ENCODE assay signal across 9 mouse cellular contexts in the genomic region with DNA sequence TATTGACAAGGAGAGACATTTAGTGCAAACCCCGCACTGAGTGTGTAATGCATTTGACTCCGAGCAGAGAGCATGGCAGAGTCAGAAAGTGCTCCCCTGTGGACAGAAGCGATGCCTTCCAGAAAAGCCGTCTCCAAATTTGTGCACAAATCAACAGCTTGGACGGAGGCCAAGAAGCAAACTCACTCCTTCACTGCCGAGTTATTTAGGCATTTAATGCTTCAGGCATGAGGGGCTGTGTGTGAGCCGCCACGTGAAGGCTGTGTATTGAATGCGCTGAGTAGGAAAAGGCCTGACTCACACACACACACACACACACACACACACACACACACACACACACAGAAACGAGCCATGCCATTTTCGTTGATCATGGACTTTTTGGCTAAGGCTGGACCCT.
DNase-seq lines count a peak whose midpoint lies in the region; ATAC-seq and TF ChIP-seq lines count a peak whose summit lies in the region.
"Had no signal": no experiment of that assay in that cellular context is flagged by ENCODE, and none has a peak within 500 bp of the region (broad histone marks: within the 10 kb centered on the region; RNA-seq: fewer than 3 reads in every experiment).

No protein-coding gene starts in this region.

- H3K4me2 ChIP-seq in kidney, embryonic 14.5 days (replicated peaks; ENCODE audit: low read depth, low read length), result no peak overlapping the region
- H3K4me2 ChIP-seq in heart, embryonic 16.5 days (ENCODE audit: low read depth, low read length), result peak overlapping the region; percentile 2; the same call in 1 of the 2 replicates
- no peak overlapping the region for H3K4me2 ChIP-seq in lung, postnatal 0 days (replicated peaks; ENCODE audit: low read depth, low read length)
- H3K4me2 ChIP-seq in liver, embryonic 12.5 days, result no peak overlapping the region

- peaks cover 9% of the 10 kb centered on the region for H3K4me1 ChIP-seq in kidney, embryonic 14.5 days (ENCODE audit: control insufficient read depth, insufficient read depth, low read length)
- H3K4me1 ChIP-seq in heart, embryonic 16.5 days (ENCODE audit: control insufficient read depth, insufficient read depth, low read length), result peaks cover 19% of the 10 kb centered on the region
- H3K4me1 ChIP-seq in lung, postnatal 0 days (ENCODE audit: insufficient read depth, low read depth, low read length), result no peaks in the 10 kb centered on the region
- no peaks in the 10 kb centered on the region for H3K4me1 ChIP-seq in liver, embryonic 12.5 days

- no peak for ATAC-seq in kidney, embryonic 14.5 days (ENCODE audit: low FRiP score, low TSS enrichment)
- peak; percentile 49 for ATAC-seq in heart, embryonic 16.5 days (replicated peaks; ENCODE audit: extremely low read depth, insufficient read depth, low FRiP score)
- ATAC-seq in lung, postnatal 0 days, result no peak
- ATAC-seq in liver, embryonic 12.5 days, result no peak

- WGBS in kidney, embryonic 14.5 days, result 48% methylated on average over 11 of the region's 11 CpGs
- WGBS in heart, embryonic 16.5 days, result 13% methylated on average over 11 of the region's 11 CpGs
- WGBS in lung, postnatal 0 days, result 38% methylated on average over 11 of the region's 11 CpGs
- 67% methylated on average over 11 of the region's 11 CpGs for WGBS in liver, embryonic 12.5 days (ENCODE audit: insufficient replicate concordance)

- no peak overlapping the region for H3K4me3 ChIP-seq in kidney, embryonic 14.5 days (ENCODE audit: low read length)
- no peak overlapping the region for H3K4me3 ChIP-seq in heart, embryonic 16.5 days (ENCODE audit: low read length)
- no peak overlapping the region for H3K4me3 ChIP-seq in lung, postnatal 0 days (ENCODE audit: low read depth, low read length)
- H3K4me3 ChIP-seq in liver, embryonic 12.5 days, result no peak overlapping the region
- H3K4me3 ChIP-seq: erythroblast, embryonic 14.5 days had no signal

- H3K36me3 ChIP-seq in kidney, embryonic 14.5 days (ENCODE audit: control insufficient read depth, insufficient read depth, low read length), result no peaks in the 10 kb centered on the region
- no peaks in the 10 kb centered on the region for H3K36me3 ChIP-seq in heart, embryonic 16.5 days (ENCODE audit: control insufficient read depth, insufficient read depth)
- H3K36me3 ChIP-seq in lung, postnatal 0 days (ENCODE audit: insufficient read depth, low read length), result no peaks in the 10 kb centered on the region
- H3K36me3 ChIP-seq in liver, embryonic 12.5 days, result no peaks in the 10 kb centered on the region

- no peak for TF ChIP-seq CTCF in lung, postnatal 0 days (IDR thresholded peaks at IDR 0.05)

- H3K9me3 ChIP-seq in kidney, embryonic 14.5 days (ENCODE audit: control insufficient read depth, low read length), result no peaks in the 10 kb centered on the region
- no peaks in the 10 kb centered on the region for H3K9me3 ChIP-seq in heart, embryonic 16.5 days (replicated peaks; ENCODE audit: control insufficient read depth, low read length)
- H3K9me3 ChIP-seq in lung, postnatal 0 days (ENCODE audit: low read length), result no peaks in the 10 kb centered on the region
- no peaks in the 10 kb centered on the region for H3K9me3 ChIP-seq in liver, embryonic 12.5 days (replicated peaks)

- no peaks in the 10 kb centered on the region for H3K27me3 ChIP-seq in kidney, embryonic 14.5 days (ENCODE audit: control insufficient read depth, insufficient read depth, low read length)
- H3K27me3 ChIP-seq in heart, embryonic 16.5 days (ENCODE audit: control insufficient read depth, insufficient read depth, low read length), result no peaks in the 10 kb centered on the region
- H3K27me3 ChIP-seq in lung, postnatal 0 days (replicated peaks; ENCODE audit: insufficient read depth, low read length), result no peaks in the 10 kb centered on the region
- no peaks in the 10 kb centered on the region for H3K27me3 ChIP-seq in liver, embryonic 12.5 days (replicated peaks)

- no peak overlapping the region for H3K9ac ChIP-seq in kidney, embryonic 14.5 days (ENCODE audit: low read depth, low read length)
- no peak overlapping the region for H3K9ac ChIP-seq in heart, embryonic 16.5 days (ENCODE audit: low read length)
- H3K9ac ChIP-seq in lung, postnatal 0 days (replicated peaks; ENCODE audit: low read depth), result no peak overlapping the region
- H3K9ac ChIP-seq in liver, embryonic 12.5 days, result no peak overlapping the region

- TF ChIP-seq EP300 in lung, postnatal 0 days (IDR thresholded peaks at IDR 0.05), result no peak

- no peak overlapping the region for H3K27ac ChIP-seq in kidney, embryonic 14.5 days (ENCODE audit: low read depth, low read length)
- H3K27ac ChIP-seq in heart, embryonic 16.5 days (ENCODE audit: low read length), result peak overlapping the region; percentile 30
- H3K27ac ChIP-seq in lung, postnatal 0 days (ENCODE audit: low read length), result no peak overlapping the region
- H3K27ac ChIP-seq in liver, embryonic 12.5 days, result no peak overlapping the region

- peak; percentile 17 for DNase-seq in kidney, adult 11 months
- peak; percentile 9 for DNase-seq in NIH3T3 (ENCODE audit: low read depth)
- DNase-seq in cerebellum, adult 11-12 months, result peak; percentile 55
- DNase-seq in lung, postnatal 0 days (ENCODE audit: low spot score), result peak; percentile 38
- DNase-seq in spleen, postnatal 10 days (ENCODE audit: low spot score in 2 of 2), result no peak

Comparison
In these comparisons a context has a peak if more than half of its experiments do, and no peak if none do; other contexts are left out.
1. DNase-seq: peak in kidney, adult 11 months (single experiment), NIH3T3 (single experiment), cerebellum, adult 11-12 months (single experiment) and lung, postnatal 0 days (single experiment); none in spleen, postnatal 10 days (0 of 2).